Mouse (Mus musculus) monocyte, adult 2 months (primary cell): Measurements from ENCODE around the gene Hpcal1.
A peak's percentile ranks its signal among the peaks of the same experiment; 100 is the strongest.

ENCODE experiments used
- DNase-seq, 2 experiments: peaks; one replicate each; pipeline ENCODE4 v3.0.0; 2022; ENCODE audit warnings: low spot score in 2 of 2, low read depth in 1 of 2

Gene Hpcal1

DNA sequence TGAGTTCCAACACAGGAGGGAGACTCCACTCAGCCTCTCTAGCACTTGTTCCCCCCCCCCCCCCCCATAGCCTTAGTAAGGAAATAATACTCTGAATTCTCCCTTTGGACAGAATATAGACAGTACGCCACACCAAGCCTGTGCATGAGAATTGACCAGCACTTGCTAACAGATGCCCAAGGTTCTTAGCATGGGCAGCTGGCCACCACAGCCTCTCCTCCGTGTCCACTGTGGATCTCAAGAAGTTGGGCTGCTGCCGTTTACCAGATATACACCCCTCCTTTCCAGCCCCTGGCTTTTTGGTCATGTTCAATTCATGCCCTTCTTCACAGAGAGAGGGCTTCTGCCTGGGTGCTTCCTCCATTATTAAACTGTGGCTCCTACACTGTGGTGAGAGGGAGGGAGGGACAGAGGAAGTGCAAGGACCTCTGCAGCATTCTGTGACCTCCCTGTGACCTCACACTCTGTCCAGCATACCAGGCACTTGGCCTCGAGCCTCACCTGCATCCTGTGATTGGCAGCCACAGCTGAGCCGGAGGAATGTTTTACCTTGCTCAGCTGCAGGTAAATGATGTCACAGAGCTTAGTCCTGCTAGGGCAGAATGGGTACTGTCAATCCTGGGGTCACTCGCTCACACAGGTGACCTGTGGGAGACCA lies 21.2 kb downstream of the Hpcal1 start:
- DNase-seq: no peak

DNA sequence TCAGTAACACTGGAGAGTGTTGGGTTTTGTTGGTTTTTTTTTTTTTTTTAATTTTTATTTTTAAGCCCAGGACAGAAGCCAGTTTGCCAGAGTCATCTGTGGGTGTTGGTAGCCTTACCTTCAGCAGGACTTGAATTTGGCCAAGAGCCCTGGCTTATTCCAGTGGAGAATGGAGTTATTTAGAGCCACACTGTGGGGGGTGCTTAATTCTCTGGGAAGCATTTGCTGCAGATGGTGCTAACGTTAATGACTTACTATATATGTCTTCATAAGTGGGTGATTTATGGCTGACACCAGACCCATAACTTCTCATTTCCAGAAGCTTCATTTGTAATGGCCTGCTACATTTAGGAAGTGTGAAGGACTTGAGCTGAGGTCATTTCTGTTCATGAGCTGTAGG lies 21.9 kb downstream of the Hpcal1 start:
- DNase-seq: no peak

DNA sequence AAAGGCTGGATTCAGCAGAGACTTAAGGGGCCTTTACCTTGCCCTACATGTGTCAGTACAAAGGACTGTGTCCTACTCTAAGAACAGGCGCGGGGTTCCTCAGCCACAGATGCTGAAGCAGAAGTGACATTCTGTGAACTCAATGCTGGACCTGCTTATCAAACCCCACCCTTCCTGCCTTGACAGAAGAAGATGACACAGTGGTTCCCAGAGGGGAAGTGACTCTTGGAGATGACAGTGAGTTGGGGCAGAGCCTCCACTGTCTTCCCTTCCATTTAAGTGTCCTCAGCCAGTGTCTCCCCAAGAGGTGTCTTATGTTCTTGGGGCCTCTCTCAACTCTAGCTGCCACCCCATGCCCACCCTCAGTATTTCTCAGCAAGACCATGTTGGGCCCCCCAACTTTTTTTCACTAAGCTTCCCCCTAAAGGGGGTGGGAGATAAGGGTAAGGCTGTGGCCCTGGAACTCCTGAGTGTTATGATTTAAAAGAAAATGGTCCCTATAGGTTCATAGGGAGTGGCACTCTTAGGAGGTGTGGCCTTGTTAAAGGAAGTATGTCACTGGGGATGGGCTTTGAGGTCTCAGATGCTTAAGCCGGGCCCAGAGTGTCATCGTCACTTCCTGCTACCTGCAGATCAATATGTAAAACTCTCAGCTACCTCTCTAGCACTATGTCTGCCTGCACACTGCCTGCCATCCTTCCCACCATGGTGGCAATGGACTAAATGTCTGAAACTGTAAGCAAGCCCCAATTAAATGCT lies 25.2 kb downstream of the Hpcal1 start:
- peak; percentile 61 to 70 for DNase-seq

DNA sequence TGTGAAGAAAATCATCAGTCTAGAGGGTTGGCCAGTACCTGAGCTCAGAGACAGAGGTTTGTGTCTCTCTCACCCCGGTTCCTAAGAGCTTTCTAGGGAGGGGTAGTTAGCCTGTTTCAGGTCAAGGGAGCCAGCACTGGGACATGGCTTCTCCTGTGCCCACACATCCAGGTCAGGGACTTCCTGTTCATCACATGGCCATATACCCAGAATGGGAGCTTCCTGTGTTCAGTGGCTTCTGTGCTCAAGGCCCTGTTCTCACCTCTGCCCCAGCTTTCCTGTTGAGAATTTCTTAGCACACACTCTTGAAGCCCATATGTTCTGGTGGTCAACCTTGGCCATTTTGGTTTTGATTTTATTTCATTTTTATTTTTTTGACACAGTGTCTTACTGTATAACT lies 26.6 kb downstream of the Hpcal1 start:
- no peak for DNase-seq

DNA sequence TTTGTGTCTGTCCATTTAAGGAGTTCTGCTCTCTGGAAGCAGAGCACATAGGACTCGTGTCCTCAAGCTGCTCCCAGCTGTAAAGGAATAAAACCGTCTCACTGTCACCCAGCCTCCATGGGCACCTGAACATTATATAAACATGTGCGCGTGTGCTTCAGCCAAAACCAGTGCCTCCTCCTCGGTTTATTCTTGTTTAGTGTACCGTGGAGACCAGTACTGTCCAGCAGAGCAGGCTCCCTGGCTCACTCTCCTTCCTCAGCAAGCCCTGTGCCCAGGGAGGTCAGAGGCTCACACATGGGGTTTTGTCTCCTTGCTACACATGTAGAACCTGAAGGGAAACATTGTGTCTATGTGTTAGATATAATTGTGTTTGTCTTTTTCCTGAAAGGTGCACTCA lies 27.5 kb downstream of the Hpcal1 start:
- DNase-seq: no peak

DNA sequence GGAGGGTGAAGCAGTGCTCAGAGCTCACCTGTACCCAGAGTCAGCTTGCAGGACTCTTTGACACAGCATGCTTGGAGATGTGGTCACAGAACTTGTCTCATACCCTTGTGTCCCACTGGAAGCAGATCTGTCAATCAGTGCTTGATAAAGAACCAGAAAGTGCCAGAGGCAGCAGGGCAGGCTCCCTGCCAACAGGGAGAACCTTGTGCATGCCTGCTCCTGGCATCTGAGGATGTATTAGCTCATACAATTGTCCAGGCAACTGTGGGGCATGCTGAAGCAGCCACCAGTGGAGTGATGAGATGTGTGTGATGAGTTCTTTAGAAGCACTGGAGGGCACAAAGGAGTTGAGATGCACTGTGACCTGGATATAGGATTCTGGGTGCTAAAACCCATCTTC lies 30.4 kb downstream of the Hpcal1 start:
- no peak for DNase-seq

DNA sequence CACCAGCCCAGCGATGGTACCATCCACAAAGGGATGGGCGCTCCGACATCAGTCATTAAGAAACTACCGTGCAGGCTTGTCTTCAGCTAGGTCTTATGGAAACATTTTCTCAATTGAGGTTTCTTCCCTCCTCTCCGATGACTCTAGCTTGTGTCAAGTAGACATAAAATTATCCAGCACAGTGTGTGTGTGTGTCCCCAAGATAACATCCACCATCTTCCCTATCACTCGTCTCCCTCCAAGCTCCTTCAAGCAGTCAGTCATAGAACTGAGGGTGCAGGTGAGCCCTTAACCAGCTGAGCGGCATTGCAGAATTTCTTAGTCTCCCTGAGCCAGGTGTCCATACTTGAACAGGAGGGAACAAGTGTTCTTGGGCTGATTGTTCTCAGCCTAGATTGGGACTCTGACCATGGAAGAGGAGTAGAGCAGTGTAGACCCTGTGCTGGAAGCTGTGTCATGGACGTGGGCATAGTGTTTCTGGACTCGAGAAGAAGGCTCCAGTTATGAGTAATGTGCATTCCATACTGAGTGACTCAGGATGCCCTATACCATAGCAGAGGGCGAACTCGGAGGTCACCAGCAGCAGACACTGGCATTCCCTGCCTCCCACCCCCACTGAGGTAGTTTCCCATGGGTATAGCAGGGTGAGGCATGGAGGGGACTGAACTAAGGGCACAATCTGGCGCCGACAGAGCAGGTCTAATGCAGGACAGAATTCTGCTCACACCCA lies 32.0 kb downstream of the Hpcal1 start:
- no peak for DNase-seq

DNA sequence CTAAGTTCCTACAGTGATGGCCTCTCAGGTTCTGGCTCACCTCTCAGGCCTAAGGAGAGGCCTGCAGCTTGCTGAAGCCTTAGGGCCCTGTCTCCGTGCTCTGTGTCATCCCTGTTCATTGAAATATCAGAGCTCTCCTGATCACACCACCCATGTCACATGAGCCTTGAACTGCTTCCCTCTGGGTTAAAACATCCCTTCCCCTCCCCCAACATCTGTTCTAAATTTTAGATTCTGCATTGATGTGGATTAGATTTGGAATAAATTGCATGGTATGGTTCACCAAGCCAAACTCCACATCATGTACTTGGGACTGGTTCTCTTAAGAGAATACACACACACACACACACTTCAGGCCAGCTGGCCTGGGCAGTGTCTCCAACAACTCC lies 32.5 kb downstream of the Hpcal1 start:
- DNase-seq: no peak

DNA sequence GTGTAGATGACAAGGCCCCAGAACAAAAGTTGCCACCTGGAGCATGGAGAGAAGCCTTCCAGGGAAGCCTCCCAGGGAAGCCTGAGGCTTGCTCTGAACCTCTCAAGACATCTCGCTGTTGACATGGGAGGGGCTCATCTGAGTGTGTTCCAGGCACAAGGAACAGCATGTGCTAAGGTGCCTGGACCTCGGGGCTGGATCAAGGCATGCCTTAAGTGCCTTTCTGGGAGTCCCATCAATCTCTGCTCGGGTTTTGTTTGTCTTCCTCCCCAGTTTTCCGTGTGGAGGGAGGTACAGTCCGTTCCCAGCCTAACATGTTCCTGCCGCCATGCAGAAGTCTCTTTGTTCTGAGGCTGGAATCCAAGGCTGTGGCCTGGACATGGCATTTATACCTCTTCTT lies 33.3 kb downstream of the Hpcal1 start:
- DNase-seq: no peak

DNA sequence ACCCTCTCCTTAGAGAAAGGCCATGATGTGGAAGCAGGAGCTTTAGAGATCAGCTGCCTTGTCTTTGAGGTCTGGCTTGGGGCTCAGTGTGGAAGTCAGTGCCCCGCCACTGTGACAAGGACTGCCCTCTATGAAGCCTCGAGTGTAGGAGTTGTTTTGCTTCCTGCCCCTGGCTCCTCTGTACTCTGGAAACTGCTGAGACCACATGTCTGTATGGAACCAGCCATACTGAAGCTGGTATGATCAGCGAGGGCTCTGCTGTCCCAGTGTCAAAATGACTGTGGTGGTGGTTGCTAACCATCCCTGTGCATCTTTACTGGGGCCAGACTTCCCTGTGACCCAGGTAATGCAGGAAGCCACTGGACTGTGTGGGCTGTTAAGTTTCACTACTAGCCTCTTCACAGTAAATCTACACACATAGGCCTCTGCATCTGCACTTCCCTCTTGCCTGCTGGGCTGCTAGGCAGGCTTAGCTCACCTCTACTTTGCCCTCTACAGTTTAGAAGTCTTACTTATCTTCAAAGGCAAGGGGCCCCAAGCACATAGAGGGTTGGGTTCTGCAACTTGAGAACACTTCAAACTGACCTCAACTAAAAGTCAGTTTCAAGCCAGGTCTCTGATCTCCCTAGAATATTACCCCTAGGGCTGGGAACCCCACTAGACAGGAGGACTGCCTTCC lies 33.9 kb downstream of the Hpcal1 start:
- DNase-seq: no peak

DNA sequence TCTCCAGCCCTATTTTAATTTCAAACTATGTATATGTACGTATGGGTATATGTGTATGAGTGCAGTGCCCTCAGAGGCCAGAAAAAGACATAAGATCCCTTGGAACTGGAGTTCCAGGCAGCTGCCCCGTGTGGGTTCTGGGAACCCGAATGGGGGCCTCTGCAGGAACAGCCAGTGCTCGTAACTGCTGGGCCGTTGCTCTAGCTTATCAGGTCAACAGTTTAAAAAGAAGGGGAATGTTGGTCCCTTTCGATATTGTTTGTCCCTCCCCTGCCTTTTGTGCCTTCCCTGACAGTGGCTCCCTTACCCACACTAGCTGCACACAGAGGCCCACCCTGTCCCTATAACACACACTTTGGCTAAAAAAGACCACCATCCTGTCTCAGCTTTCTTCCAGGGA lies 34.9 kb downstream of the Hpcal1 start:
- DNase-seq: no peak

DNA sequence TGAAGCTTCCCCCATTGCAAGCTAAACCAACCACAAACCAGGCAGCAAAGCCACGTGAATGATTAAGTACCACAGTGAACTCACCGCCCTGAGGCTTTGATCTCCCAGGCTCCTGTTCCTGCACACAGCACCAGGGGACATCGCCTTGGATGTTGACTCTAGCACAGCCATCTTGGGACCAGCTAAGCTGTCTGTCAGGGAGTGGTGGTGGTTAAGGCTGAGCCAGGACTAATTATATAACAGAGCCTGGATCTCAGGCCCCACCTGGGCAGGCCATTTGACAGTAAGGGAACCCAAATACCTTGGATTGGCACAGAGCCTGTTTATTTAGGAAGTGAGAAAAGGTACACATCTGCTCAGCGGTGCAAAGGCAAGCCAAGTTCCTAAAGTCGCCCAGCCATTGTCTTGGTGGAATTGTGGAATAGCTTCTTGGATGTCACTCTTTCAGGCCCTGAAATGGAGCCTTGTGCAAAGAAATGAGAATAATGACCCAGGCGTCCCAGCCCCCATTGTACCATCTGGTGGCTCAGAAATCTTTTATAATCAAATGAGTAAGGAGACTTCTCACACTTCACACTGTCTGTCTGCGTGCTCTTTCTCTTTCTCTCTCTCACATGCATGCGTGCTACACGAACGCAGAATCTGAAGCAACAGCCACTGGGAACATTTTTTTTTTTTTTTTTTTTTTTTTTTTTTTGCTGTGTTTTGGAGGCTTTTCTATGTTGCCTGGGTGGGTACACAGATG lies 36.1 kb downstream of the Hpcal1 start:
- DNase-seq: no peak

DNA sequence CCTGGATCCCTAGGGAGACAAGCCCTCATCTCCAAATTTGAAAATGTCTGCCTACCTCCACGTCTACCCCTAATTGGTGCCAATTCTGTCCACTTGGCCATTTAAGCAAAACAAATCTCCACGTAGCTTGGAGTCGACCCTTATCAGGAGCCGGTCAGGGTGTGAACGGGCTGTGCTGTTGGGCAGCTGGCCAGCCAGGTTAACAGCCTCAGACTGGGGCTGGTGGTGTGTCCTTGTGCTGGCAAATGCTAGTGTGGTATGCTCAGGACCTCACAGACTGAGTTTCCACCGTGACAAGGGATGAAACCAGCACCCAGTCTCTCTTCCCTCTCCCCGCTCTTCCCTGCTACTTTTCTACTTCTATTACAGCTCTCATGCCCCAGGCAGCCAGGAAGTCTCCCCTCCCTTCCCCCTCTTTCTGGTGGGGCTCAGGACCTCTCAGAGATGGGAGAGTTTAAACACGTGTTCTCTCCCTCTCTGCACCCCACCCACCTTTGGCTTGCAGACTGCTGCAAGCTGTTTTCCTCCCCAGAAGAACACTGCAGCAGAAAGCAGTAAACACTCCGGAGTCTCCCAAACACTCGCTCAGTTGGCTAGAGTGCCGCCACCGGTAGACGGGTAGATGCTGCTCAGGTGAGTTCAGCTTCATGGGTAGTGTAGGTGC lies 37.2 kb downstream of the Hpcal1 start:
- DNase-seq: no peak

DNA sequence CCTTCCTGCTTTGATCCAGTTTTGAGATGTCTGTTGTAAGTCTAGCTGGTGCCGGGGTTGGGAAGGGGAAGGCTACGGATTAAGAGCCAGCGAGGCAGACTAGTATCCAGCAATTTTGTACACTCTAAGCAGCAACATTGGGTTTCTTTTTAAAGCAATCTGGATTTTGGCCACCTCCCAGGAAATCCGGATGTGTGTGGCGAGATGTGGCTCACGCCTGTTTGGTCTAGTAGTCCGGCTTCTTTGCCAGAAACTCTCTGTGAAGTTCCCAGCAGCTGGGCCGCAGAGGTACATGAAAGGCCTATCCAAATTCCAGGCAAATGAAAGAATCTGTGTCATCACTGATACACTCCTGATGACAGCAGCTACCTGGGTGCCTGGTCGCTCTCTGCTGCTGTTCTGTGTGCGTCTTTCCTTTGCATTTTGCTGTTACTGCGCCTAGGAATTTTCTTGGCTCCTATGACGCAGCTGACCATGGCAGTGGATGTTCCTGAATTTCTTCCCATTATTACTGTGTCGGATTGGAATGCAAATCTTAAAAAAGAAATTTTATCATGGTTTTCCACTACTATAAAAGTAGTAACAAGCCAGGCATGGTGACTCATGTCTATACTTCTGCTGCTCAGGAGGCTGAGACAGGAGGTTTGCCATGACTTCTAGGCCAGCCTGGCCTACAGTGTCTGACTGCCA lies 38.7 kb downstream of the Hpcal1 start:
- no peak for DNase-seq

DNA sequence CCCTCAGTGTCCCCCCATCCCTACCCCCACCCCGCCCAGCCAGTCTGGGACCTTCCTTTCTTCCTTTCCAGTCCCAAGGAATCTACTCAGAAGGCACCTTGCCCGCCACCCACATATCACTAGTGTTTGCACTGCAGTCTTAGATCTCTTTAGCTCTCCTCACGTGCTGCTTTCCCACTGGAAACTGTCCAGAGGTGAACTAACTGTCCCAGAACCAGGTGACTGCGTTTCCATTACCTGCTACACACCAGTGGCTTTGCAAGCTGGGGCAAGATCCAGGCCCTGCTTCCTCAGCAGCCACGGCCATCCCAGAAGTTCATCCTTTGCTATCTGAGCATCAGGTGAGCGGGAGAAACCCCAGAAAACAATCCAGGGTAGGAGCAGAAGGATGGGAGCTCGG lies 41.4 kb downstream of the Hpcal1 start:
- DNase-seq: no peak

DNA sequence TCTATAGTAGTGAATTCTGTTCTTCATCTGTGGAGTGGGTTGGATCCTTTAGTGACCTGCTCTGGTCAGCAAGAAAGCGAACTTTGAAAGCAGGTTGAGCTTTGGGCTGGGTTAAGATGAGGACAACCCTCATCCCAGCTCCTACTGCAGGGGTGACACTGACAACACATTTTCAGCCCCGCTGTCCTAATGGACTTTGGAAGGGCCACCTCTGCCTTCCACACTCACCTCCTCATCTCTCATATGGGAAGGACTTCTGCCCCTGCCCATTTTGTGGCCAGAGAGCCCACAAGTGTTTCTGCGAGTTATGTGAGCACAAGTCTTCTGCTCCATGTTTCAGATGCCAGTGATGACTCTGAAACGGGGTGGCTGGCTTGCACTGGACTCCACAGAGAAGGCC lies 41.9 kb downstream of the Hpcal1 start:
- DNase-seq: no peak

DNA sequence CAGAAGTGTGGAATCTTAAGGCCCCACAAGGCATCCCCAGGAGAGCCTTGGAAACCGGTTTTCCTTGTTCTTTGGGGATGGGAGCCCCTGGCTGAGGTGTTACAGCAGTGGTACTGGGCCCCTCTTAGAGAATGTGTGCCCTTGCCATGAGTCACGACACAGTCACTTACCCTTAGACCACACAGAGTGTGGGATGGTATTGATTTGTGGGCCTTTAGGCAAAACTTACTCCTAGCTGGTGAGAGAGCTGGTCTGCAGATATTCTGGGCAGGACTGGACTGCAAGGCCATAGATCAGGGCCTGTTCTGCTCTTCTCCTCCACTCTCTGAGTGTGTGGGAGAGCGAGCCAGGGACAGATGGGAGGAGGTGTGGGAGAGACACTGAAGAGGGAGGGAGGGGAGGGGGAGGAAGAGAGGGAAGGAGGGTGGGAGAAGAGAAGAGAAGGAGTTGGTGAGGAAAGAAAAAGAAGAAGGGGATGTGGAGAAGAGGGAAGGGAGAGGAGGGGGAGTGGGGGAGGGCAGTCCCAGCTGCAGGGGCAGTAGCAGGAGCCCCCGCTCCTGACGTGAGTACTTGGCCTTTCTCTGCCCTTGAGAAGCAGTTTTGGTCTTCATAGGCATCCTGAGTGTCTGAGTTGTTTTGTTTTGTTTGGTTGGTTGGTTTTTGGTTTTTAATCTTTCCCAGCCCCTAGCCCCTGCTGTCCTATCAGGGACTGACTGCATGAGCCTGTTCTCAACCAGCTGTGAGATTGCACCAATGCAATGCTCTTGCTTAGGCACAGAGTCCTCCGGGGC lies 42.7 kb downstream of the Hpcal1 start:
- DNase-seq: no peak

DNA sequence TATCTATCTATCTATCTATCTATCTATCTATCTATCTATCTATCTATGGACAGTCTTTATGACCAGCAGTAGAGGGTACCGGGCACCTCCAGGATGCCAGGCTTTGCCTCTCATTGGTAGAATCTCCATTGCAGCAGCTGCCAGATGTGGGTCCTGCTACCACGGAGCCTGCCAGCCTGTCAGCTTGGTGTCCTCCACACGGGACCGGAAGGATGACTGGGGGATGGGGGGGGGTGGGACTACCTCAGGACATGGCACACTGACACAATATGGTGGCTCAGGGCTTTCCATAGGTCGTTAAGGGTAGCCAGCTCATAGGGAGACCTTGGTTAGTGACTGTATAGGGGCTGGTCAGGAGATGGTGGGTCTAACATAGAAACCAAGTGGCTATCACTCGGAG lies 45.7 kb downstream of the Hpcal1 start:
- no peak for DNase-seq
